Mouse (Mus musculus): ENCODE measurements around the gene Sema5a. TPM values are rescaled to one million over a fixed set of nuclear protein-coding genes. Genes with fewer than 3 reads are reported as not detected.

Sema5a gene
- total and polyA plus RNA-seq, 3 experiments = 0.17 to 0.27 (median 0.17) TPM

DNA sequence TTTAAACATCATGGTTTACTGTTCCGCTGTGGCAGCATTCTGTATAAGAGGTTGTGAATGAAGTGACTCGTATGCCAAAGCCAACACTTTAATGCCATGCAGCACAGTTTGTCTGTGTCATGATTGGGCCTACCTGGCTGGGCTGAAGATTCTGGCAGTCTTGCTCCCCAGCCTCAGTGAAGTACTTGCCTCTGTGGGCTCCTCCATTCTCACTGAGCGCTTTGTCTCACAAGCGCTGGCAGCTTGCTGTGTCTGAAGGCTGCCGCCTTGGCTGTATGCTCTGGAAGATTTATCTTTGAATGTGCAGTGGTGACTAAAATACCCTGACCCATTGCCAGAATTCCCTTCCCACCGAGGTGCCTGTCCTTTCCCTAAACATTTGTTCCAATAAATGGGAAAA lies 178.0 kb downstream of the Sema5a start:
- Histone ChIP-seq H3K27me3 (replicated peaks) (no peaks in the 10 kb centered on the region), H3K4me1 (ENCODE audit: control insufficient read depth in 1 of 2, insufficient read depth in 2 of 2) (peaks cover 4 to 7% of the 10 kb centered on the region in 2 experiments; a peak in 2 of 4 replicates), H3K9me3 (replicated peaks; ENCODE audit: low read length) (no peaks in the 10 kb centered on the region), H3K36me3 (replicated peaks in 1 of 2; ENCODE audit: control insufficient read depth in 1 of 2, insufficient read depth in 1 of 2, low read length in 1 of 2) (no peaks in the 10 kb centered on the region), H3K9ac (ENCODE audit: insufficient read depth, low read depth) (no peak overlapping the region), H3K79me2 (replicated peaks; ENCODE audit: control insufficient read depth, extremely low read depth, insufficient read depth, poor library complexity, severe bottlenecking) (no peaks in the 10 kb centered on the region), H3K4me2 (ENCODE audit: insufficient read depth, low read depth, poor library complexity, severe bottlenecking) (no peak overlapping the region), H3K27ac (ENCODE audit: insufficient read depth, low read depth) (no peak overlapping the region), H3K4me3 (replicated peaks in 1 of 3; ENCODE audit: low read depth in 2 of 3, low read length in 2 of 3, poor library complexity in 1 of 3) (no peak overlapping the region)
- in situ Hi-C loops (cut with MboI; ENCODE audit: low pct_ligation_motif_present, low pct_unique_long_range_greater_than_20kb, low sequenced_read_pairs) (no loop called here), dilution Hi-C loops (cut with MboI; ENCODE audit: extremely low pct_ligation_motif_present, extremely low pct_unique_long_range_greater_than_20kb, low sequenced_read_pairs) (no loop called here)
- DNase-seq (ENCODE audit: extremely low read depth) = no peak
- TF ChIP-seq BHLHE40 (IDR thresholded peaks at IDR 0.05; ENCODE audit: low read depth, low read length) = no peak
- no peak for TF ChIP-seq USF2 (conservative IDR thresholded peaks at IDR 0.05; ENCODE audit: low read depth, low read length)
- TF ChIP-seq RAD21 (IDR thresholded peaks at IDR 0.05; ENCODE audit: low read depth, low read length) = no peak
- TF ChIP-seq JUN (IDR thresholded peaks at IDR 0.05; ENCODE audit: insufficient read depth, low read depth, low read length) = no peak
- TF ChIP-seq UBTF (IDR thresholded peaks at IDR 0.05; ENCODE audit: low read depth, low read length) = no peak
- no peak for TF ChIP-seq IRF4 (IDR thresholded peaks at IDR 0.05; ENCODE audit: low read depth, low read length)
- TF ChIP-seq MYC (IDR thresholded peaks at IDR 0.05; ENCODE audit: low read depth, low read length) = no peak
- TF ChIP-seq SMC3 (IDR thresholded peaks at IDR 0.05; ENCODE audit: low read depth, low read length) = no peak
- no peak for TF ChIP-seq HCFC1 (IDR thresholded peaks at IDR 0.05; ENCODE audit: low read depth, low read length)
- no peak for TF ChIP-seq TCF12 (IDR thresholded peaks at IDR 0.05; ENCODE audit: low read depth, low read length)
- no peak for TF ChIP-seq ELF1 (IDR thresholded peaks at IDR 0.05; ENCODE audit: low read depth, low read length)
- no peak for TF ChIP-seq NRF1 (IDR thresholded peaks at IDR 0.05; ENCODE audit: low read depth, low read length)

DNA sequence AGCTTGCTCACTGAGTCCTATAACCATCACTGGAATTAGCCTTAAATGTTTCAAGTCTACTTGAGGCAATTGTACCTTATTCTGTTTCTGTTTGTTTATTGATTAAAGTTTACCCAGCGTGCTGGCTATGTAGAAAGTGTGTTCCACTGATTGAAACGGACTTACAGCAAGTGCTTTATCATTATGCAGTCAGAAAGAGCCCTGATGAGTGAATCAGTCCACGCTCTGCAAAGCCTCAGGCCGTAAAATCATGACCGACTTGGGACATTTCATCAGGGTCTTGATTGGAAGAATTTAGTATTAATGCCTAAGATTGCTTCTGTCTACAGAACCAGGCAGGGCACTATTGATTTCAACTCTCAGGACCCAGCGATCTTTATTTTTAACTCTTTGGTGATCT lies 178.5 kb downstream of the Sema5a start:
- H3K27me3 ChIP-seq (replicated peaks) = no peaks in the 10 kb centered on the region
- no peaks in the 10 kb centered on the region for H3K36me3 ChIP-seq (replicated peaks in 1 of 2; ENCODE audit: control insufficient read depth in 1 of 2, insufficient read depth in 1 of 2, low read length in 1 of 2)
- H3K9ac ChIP-seq (ENCODE audit: insufficient read depth, low read depth) = no peak overlapping the region
- in situ Hi-C loops (cut with MboI; ENCODE audit: low pct_ligation_motif_present, low pct_unique_long_range_greater_than_20kb, low sequenced_read_pairs) = no loop called here
- H3K79me2 ChIP-seq (replicated peaks; ENCODE audit: control insufficient read depth, extremely low read depth, insufficient read depth, poor library complexity, severe bottlenecking) = no peaks in the 10 kb centered on the region
- DNase-seq (ENCODE audit: extremely low read depth) = no peak
- peaks cover 4 to 7% of the 10 kb centered on the region in 2 experiments; a peak in 2 of 4 replicates for H3K4me1 ChIP-seq (ENCODE audit: control insufficient read depth in 1 of 2, insufficient read depth in 2 of 2)
- TF ChIP-seq RCOR1 (conservative IDR thresholded peaks at IDR 0.05; ENCODE audit: low read depth, low read length) = no peak
- H3K4me3 ChIP-seq (replicated peaks in 1 of 3; ENCODE audit: low read depth in 2 of 3, low read length in 2 of 3, poor library complexity in 1 of 3) = no peak overlapping the region
- no peaks in the 10 kb centered on the region for H3K9me3 ChIP-seq (replicated peaks; ENCODE audit: low read length)
- dilution Hi-C loops (cut with MboI; ENCODE audit: extremely low pct_ligation_motif_present, extremely low pct_unique_long_range_greater_than_20kb, low sequenced_read_pairs) = no loop called here
- no peak overlapping the region for H3K27ac ChIP-seq (ENCODE audit: insufficient read depth, low read depth)
- no peak overlapping the region for H3K4me2 ChIP-seq (ENCODE audit: insufficient read depth, low read depth, poor library complexity, severe bottlenecking)

Measured in CH12.LX (cell line).